Mouse (Mus musculus) heart, postnatal 25 days (tissue): ENCODE measurements around the gene Nebl. TPM values are rescaled to one million over a fixed set of nuclear protein-coding genes. Genes with fewer than 3 reads are reported as not detected.

Experiments used
- DNase-seq: peaks from one replicate; pipeline ENCODE4 v3.0.0; 2022; ENCODE audit warnings: low spot score
- intact Hi-C: fragments of 180-260 bp; cut with DNase I; formaldehyde crosslinking; loops from one replicate; pipeline ENCODE4 v1.15.1; 2025
- total RNA-seq, 2 experiments: library from RNA; stranded (reverse); gene quantifications; 2 replicates each; pipeline ENCODE4 v1.2.3; 2021

Nebl gene
- total RNA-seq, 2 experiments from 2014 or later: 405 to 439 TPM

DNA sequence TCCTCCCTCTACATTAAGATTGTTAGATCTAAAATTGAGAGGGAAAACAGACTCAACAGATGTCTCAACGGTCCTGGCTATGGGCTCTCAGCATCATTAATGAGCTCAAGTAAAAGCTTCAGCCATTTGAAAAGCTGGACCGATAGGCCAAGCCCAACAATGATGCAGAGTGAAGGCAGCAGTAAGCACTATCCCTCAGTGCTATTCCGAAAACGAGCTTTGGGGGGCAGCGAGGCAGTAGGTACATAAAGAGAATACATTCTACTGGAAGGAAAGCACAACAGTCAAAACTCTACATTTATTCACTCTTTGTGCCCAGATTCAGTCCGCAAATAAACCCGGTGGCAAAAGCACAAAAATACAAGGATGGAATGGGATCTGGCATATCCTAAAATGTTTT, 87.4 kb downstream of the Nebl start:
- no peak for DNase-seq
- intact Hi-C loops: loop anchor here (2.0 to 5.0 kb wide), 3 partner anchors 199 to 698 kb away; no protein-coding TSS in a partner anchor

DNA sequence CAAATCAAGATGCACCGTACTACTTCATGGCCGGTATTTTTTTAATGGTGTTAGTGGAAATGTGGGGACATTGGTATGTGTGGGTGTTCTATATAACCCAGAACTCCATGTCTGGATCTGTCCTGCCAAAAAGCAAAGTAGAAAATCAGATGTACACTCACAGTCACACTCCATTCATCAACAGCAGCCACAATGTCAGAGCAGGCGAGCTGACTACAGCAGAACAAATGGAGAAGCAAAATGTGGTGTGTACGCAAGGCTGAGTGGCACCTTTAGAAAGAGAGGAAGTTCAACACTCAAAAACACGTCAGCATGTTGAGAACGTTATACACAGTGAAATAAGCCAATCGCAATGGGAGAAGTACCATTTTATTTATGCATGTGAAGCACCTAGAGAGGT, 88.5 kb downstream of the Nebl start:
- no peak for DNase-seq

DNA sequence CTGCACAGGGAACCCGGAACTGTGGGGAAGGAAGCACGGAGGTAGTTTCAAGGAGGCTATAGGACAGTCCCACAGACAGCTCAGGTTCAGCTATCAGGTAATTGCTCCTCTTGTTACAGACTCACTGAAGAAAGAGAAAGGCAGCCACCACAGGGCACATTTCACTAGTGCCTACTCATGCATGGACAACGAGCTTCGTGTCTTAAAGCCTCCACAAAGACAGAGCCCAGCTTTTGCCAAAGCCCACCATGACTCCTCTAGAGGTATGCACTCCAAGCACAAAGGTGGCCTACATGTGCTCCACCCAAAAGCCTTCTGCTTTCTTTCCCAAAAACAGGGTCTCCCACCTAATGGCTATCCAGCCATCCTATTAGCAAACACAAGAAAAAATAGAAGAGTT, 90.4 kb downstream of the Nebl start:
- intact Hi-C loops: loop anchor here (5.0 kb wide), 2 partner anchors 386 to 701 kb away; no protein-coding TSS in a partner anchor
- DNase-seq: no peak

More for the DNA sequence above, 88.5 kb downstream of the Nebl start:
- intact Hi-C loops: loop anchor here (5.0 kb wide), 2 partner anchors 385 to 700 kb away; no protein-coding TSS in a partner anchor

DNA sequence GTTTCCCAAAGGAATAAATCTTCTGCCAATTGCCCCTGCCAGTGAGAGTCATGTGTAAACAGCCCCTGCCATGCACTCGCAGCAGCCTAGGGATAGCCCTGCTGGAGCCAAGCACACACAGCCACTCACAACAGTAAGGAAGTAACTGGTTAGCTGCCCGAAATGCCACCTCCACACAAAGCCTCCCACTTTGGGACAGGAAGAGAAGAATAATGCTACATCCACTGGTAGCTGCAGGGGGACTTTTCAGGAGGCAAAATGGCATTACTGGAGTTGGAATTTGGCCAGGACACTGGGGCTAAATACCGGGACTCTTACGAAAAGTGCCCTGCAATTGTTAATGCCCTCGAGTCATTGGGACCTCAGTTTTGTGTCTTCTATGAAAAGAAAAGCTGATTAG, 92.6 kb downstream of the Nebl start:
- DNase-seq: no peak
- intact Hi-C loops: no loop called here

DNA sequence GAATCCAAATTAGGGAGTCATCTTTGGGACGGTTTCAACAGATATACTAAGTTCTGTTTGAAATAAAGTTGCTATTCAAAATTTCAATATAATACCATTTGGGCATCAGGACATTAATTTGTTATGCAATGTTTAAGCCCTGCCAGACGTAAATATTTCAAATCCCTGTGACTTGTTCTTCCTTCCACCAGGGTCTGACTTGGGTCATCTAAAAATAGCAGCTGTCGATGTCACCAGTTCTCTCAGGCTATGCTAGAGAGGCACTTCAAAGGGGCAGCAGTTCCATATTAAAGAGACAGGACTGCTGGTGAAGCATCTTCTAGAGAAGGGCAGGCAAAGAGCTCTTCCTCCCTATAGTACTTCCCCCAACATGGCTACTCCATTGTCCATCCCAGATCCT, 107.3 kb downstream of the Nebl start:
- intact Hi-C loops: loop anchor here (10.0 kb wide), 1 partner anchor 169 kb away; no protein-coding TSS in a partner anchor
- no peak for DNase-seq

DNA sequence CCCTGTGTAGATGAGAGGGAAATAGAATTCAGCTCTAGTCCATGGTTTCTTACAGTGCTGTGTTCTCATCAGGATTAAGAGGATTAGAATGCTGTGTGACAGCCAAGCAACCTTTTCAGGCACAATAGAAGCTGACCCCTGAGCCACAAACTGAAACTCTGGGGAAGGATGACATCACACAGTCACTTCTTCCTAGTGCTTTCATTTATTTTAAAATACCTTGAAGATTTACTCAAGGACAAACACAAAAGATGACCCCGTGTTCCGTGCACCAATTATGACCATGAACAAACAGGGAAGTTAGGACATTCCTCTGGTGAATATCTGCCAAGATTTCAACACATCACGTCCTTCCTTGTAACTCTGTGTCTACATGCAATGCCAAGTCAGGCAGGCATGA, 121.0 kb downstream of the Nebl start:
- intact Hi-C loops: no loop called here
- no peak for DNase-seq

- intact Hi-C loops: no loop called here
- no peak for DNase-seq
Measured at GRCm38 (mm10) chr2:17603573-17603972, 127.7 kb downstream of the Nebl start.

- DNase-seq: no peak
- intact Hi-C loops: no loop called here
Measured at GRCm38 (mm10) chr2:17600652-17601051, 130.6 kb downstream of the Nebl start.

DNA sequence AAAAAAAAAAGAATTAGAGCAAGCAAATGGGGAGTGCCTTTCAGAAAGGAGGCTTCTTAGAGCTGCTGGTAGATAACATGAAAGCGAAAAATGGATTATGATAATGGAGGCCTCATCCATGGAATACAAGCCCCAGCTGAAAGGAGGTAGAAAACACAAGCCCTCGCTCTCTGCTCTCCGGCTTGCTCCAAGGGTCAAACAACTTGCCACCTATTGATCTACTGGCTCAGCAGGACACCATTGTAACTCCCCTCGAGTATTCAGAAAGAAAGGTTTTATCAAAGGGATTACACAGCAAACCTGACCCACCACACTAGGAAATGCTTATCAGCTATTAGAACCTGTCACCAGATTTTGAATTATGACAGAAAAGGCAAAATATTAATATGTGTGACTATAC, 131.4 kb downstream of the Nebl start:
- intact Hi-C loops: no loop called here
- no peak for DNase-seq

- intact Hi-C loops: no loop called here
- no peak for DNase-seq
Measured at GRCm38 (mm10) chr2:17597932-17598331, 133.3 kb downstream of the Nebl start.

DNA sequence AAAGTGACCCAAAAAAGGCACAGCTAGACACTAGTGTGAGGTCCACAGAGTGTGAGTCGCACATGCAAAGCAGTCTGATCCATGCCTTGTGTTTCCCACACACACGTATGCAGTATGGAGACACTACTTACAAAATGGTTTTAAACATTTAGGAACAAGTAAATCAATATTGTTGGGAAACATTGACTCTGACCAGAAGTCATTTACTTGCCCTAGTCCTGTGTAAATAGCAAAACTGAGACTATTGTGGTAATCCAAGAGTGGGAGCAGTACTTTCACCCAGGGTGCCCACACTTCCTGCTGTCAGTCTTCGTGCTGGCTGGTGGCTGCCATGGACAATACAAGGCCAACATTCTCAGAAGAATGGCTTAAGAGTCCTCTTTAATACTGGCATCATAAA, 141.6 kb downstream of the Nebl start:
- no peak for DNase-seq
- intact Hi-C loops: no loop called here

DNA sequence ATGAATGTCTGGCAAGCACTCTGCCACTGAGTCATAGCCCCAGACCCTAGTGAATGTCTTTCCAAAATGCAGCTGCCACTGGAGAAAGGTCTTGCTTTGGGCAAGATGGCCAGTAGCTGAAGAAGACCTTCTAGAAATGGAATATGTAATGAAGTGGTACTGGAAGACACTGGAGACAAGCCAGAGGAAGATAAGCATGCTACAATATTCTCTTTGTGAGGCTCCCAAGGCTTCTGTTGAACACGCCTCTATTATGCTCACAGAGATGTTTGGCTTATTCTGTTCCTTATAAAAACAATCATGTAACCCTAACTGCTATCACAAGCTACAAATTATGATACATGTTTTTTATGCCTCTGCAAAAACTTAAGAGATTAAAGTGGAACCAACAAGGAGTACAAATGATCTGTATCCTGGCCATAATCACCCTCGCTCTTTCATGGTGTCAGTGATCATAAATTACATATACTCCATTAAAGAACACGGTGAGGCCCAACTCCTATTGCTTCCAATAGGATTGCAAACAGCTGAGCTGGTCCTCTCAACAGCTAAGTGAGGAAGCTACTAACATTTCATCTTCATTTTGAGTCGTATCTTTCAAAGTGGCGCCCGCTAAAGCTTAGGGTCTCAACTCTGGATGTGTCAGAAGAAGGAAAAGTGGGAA, 145.8 kb downstream of the Nebl start:
- intact Hi-C loops: no loop called here

GRCm38 (mm10) chr2:17575648-17576047, 155.6 kb downstream of the Nebl start:
- intact Hi-C loops: no loop called here
- DNase-seq: no peak

More for the DNA sequence above, 145.8 kb downstream of the Nebl start:
- DNase-seq: no peak

DNA sequence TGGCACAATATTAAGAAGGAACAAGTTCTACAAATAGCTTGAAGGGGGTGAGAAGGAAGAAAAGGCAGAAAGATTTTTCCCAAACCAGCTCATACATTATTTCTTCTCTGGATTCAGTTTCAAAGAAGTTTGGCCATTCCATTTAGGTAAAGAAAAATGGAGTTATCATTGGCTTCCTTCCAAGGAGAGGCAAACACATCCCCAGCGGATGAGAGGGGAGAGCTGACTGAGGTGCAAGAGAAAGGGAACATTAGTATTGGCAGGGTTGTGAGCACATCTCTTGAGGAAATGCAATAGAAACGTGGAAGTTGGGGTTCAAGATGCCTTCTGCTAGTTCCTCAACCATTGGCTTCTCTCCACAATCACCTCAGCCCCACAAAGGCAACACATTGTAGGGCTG, 159.5 kb downstream of the Nebl start:
- DNase-seq: no peak
- intact Hi-C loops: no loop called here

DNA sequence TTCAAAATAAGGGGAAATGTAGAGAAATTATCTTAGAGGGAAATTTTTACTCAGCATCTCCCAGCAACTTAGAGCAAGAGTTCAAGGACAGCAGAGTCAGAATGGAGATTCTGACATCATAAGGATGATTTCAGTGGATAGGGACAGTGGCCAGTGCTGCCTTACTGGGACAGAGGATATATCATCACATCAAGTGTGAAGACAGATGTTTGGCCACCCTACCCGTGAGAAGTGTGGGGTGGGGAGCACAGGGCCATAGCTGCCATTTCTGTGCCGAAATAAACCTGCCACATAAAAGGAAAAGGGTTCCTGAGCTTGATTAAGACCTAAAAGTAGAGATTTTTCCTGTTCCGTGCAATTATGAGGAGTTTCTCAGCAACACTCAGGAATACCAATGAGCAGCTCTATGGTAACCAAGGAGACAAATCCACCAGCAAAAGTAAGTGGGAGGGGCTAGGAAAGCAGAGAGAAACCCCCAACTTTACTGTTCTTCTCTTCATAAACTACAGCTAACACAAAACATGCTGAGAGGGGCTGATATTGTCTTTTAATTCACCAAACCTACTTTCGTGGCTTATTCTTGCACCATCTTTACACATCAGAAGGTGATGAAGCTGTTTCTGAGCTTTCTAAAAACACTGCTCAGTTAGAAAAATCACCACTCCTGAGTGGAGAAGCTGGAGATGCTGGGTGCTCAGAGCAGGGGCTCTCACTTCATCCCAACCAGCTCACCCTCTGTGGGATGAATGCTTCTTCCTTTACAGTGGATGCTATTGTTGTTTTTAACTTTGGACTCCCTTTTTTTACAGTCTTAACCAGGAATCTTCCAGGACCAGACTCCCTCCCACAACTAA, 172.1 kb downstream of the Nebl start:
- DNase-seq: no peak
- intact Hi-C loops: no loop called here

GRCm38 (mm10) chr2:17549895-17550558, 181.2 kb downstream of the Nebl start:
- intact Hi-C loops: no loop called here
- DNase-seq: no peak

GRCm38 (mm10) chr2:17546354-17546948, 184.8 kb downstream of the Nebl start:
- intact Hi-C loops: no loop called here
- DNase-seq: no peak

DNA sequence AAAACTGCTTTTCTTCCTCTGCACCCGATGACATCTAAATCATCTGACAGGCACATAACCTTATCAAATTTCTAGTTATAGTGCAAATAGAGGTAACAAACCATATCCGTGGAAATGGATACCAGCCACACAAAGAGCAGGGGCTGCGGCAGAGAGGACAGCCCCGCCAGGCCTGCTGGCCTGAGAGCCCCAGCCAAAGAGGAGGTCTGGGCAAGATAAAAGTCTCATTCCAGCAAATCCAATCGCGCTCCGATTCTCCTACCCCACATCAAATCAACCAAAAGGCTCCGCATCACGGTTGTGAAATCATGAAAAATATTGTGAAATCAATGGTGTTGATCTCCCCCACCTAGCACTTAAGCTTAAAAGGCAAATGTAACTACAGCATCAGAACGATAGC, 191.5 kb downstream of the Nebl start:
- no peak for DNase-seq
- intact Hi-C loops: no loop called here

DNA sequence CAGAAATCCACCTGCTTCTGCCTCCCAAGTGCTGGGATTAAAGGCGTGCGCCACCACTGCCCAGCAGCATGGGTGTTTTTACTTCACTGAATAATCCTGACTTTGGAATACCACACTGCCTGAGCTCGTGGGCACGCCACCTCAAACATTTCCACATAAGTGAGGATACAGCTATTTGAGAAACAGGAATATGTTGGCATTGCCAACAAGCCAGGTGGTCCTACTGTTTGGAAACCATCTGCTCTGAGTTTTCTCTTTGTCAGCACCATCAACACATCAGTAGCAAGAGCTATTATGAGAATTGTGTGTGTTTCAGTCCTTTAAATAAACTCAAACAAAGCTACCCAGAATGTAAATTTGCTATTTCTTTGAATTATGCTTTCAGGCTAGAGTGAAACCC, 192.8 kb downstream of the Nebl start:
- intact Hi-C loops: no loop called here
- no peak for DNase-seq

DNA sequence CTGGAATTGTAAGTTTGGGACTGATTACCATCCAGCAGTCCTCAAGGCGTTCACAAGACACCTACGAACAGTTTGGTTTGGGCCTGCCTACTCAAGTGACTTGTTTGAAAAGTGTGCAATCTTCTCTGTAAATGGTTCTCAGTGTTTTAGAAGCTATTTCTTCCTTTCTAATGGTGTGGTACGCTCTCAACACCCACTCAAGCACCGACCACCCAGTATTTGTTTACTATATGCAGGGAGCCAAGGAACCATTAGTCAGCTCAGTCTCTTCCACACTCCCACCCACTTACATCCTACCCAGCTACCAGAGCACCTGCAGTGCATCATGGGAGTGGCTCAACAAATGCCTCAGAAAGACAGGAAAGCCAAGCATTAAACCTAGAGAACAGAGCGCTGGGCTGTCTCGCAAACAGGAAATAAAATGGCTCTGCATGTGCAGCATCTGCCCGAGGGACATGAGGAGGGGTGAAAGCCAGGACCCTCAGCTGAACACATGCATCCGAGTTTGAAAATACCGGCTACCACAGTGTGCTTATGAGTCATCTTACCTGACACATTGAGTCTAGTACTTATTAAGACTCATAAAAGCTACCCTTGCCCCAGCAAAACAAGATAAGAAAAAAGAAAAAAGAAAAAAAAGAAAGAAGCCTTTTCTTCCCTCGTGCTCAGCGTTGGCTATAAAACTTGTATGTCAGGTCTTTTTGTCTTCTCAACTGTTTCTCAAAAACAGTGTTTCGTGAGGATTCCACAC, 199.7 kb downstream of the Nebl start:
- intact Hi-C loops: no loop called here
- no peak for DNase-seq
